Mouse (Mus musculus) hindbrain, embryonic 13.5 days (tissue): ENCODE data around the gene Kpna2. TPM values are rescaled to one million over a fixed set of nuclear protein-coding genes. Genes with fewer than 3 reads are reported as not detected.

Source experiments
- ATAC-seq: fragments of 200-750 bp; cut with Nextera tagmentation; 2 replicates; pipeline ENCODE4 v1.8.0; 2017; ENCODE audit warnings: moderate TSS enrichment; ENCODE audit not compliant: low FRiP score
- H3K27ac ChIP-seq: fragments of 300-500 bp; sonication (generic); 2 replicates; pipeline ENCODE4 v1.5.1; 2015; ENCODE audit warnings: inconsistent platforms, mild to moderate bottlenecking, moderate library complexity
- H3K27me3 ChIP-seq: fragments of 300-500 bp; sonication (generic); 2 replicates; pipeline ENCODE4 v1.6.1; 2015; ENCODE audit warnings: mild to moderate bottlenecking, inconsistent platforms
- H3K36me3 ChIP-seq: fragments of 300-500 bp; sonication (generic); 2 replicates; pipeline ENCODE4 v1.6.1; 2015; ENCODE audit warnings: mild to moderate bottlenecking, inconsistent platforms
- H3K4me1 ChIP-seq: fragments of 300-500 bp; sonication (generic); replicated peaks from 2 replicates; pipeline ENCODE4 v1.6.1; 2015; ENCODE audit warnings: inconsistent platforms
- H3K4me2 ChIP-seq: fragments of 300-500 bp; sonication (generic); 2 replicates; pipeline ENCODE4 v1.6.1; 2015; ENCODE audit warnings: inconsistent platforms, mild to moderate bottlenecking, moderate library complexity
- H3K4me3 ChIP-seq: fragments of 300-500 bp; sonication (generic); 2 replicates; pipeline ENCODE4 v1.5.1; 2015; ENCODE audit warnings: mild to moderate bottlenecking, inconsistent platforms
- H3K9ac ChIP-seq: fragments of 300-500 bp; sonication (generic); 2 replicates; pipeline ENCODE4 v1.6.1; 2015; ENCODE audit warnings: mild to moderate bottlenecking, inconsistent platforms
- H3K9me3 ChIP-seq: fragments of 300-500 bp; sonication (generic); 2 replicates; pipeline ENCODE4 v1.6.1; 2016; ENCODE audit warnings: inconsistent platforms
- WGBS: fragments of 180-500 bp; shearing (Covaris S2); methylation state at CpG from one replicate; pipeline ENCODE4 v1.1.7; 2015; 5-methylcytosine and 5-hydroxymethylcytosine counted together
- polyA plus RNA-seq: library from polyadenylated mRNA; unstranded; fragments of >200 nt; fragmentation: Nextera tagmentation; extraction: Ambion mirVana; gene quantifications from 2 replicates; pipeline ENCODE4 v1.2.1, GENCODE M21; 2015

Kpna2 gene
- polyA plus RNA-seq, 1 experiment from 2014 or later, result 189 TPM

DNA sequence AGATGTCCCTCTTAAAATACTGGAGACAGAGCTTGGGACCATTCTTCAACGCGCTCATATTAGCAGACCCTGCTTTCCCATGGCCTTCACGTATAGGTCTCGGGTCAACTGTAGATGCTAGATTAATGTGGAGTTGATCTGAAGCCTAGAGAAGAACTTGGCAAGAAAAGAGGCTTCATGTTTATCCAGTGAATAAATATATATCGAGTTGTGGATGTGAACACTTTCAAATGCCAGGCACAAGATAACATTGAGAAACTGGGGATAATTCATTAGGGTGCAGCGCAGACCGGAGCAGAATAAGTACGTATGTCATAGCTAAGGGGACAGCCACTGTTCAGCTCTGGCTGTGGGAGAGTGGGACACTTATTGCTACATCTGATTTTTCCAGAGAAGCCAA, 29.5 kb downstream of the Kpna2 start:
- H3K9ac ChIP-seq, result no peak overlapping the region
- 91% methylated on average over 8 of the region's 8 CpGs for WGBS
- ATAC-seq, result no peak

DNA sequence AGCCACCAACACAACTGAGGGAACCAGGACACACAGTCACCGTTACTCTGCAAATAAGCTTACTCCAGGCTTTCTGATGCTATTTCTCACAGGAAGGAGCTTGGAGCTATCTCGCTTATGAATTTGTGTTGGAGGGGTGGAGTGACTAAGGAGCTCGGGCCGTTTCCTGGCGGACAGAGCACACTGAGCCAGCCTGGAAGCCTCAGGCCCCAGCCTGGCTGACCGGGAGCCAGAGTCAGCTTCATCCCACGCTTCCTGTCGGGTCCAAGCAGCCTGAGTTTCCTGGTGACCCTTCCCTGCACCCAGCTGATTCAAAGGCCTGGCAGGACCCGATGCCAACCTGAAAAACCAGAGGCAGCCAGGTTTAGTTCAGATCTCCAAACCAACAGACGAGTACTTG, 31.7 kb downstream of the Kpna2 start:
- Histone ChIP-seq H3K4me1 (no peaks in the 10 kb centered on the region), H3K4me2 (no peak overlapping the region), H3K27me3 (no peaks in the 10 kb centered on the region), H3K9ac (no peak overlapping the region), H3K9me3 (no peaks in the 10 kb centered on the region), H3K4me3 (no peak overlapping the region), H3K36me3 (no peaks in the 10 kb centered on the region), H3K27ac (no peak overlapping the region)
- WGBS, result 78% methylated on average over 10 of the region's 10 CpGs
- ATAC-seq, result no peak

More for the DNA sequence above, 29.5 kb downstream of the Kpna2 start:
- no peaks in the 10 kb centered on the region for H3K36me3 ChIP-seq
- H3K9me3 ChIP-seq, result no peaks in the 10 kb centered on the region
- H3K4me3 ChIP-seq, result no peak overlapping the region
- no peak overlapping the region for H3K4me2 ChIP-seq
- H3K27me3 ChIP-seq, result no peaks in the 10 kb centered on the region
- no peak overlapping the region for H3K27ac ChIP-seq
- no peaks in the 10 kb centered on the region for H3K4me1 ChIP-seq

DNA sequence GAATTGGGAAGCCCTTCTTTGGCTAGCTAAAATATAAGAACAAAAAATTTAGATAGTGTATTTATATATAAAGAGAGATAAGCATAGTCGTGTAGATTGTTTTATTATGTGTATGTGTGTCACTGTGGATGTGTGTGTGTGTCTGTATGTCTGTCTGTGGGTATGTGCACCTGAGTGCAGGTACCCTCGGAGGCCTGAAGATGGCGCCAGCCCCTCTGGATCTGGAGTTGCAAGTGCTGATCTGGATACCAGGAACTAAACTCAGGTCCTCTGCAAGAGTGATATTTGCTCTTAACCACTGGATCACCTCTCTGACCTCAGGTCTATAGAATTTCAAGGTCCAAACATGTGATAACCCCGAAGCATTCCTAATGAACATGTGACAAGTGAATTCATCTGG, 33.5 kb downstream of the Kpna2 start:
- Histone ChIP-seq H3K4me3 (no peak overlapping the region), H3K9me3 (no peaks in the 10 kb centered on the region), H3K27me3 (no peaks in the 10 kb centered on the region), H3K27ac (no peak overlapping the region), H3K4me1 (no peaks in the 10 kb centered on the region), H3K36me3 (no peaks in the 10 kb centered on the region), H3K4me2 (no peak overlapping the region), H3K9ac (no peak overlapping the region)
- WGBS, result 89% methylated on average over 4 of the region's 4 CpGs
- ATAC-seq, result no peak

DNA sequence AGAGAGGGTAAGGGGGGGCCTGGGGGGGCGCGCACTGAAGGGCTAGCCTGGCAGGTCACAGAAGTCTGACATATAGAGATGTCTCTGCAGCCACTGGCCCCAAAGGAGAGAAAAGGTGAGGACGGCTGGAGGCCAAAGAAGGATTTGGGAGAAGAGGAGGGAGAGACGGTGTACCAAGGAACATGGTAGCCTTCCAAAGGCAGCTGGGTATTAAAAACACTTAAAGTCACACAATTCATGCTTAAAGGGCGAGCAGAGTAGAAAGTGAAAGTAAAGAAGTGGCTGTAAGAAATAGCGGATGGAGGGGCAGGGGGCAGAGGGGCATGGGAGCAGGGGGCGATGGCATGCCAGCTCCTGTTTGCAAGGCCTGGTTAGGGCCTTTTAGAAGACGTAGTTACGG, 37.0 kb downstream of the Kpna2 start:
- Histone ChIP-seq H3K36me3 (no peaks in the 10 kb centered on the region), H3K4me3 (no peak overlapping the region), H3K4me1 (no peaks in the 10 kb centered on the region), H3K9ac (no peak overlapping the region), H3K27me3 (no peaks in the 10 kb centered on the region), H3K9me3 (no peaks in the 10 kb centered on the region), H3K27ac (no peak overlapping the region), H3K4me2 (no peak overlapping the region)
- WGBS, result 88% methylated on average over 9 of the region's 9 CpGs
- no peak for ATAC-seq

DNA sequence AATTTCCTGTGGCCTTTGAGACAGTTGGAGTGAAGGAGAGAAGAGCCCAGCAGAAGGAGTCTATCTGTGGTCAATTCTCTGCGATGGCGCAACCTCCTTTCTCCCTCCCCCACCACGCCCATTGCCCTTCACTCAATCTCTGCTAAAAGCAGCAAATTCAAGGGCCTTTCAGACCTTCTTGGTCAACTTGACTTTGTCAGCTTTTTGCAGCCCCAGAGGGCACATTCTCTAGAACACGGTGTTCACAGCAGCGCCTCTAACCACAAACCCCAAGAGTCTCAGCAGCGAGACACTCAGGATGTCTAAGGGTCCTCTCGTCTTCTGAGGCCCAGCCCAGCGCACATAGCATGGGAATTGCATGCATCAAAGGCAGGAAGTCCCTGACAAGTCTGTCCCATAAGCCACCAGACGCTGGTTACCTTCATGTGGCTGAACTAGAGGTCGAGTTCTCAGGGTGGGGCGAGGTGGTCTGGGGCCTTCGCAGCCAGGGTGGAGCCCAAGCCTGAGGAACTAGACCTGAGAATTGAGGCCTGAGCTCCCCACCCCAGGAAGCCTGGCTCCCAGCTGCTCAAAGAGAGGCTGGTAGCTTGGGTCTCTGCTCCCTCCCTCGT, 37.8 kb downstream of the Kpna2 start:
- H3K27me3 ChIP-seq, result no peaks in the 10 kb centered on the region
- WGBS, result 80% methylated on average over 13 of the region's 13 CpGs
- H3K9ac ChIP-seq, result no peak overlapping the region
- no peak overlapping the region for H3K4me2 ChIP-seq
- no peak overlapping the region for H3K4me3 ChIP-seq
- no peaks in the 10 kb centered on the region for H3K9me3 ChIP-seq
- H3K27ac ChIP-seq, result no peak overlapping the region
- no peaks in the 10 kb centered on the region for H3K4me1 ChIP-seq
- H3K36me3 ChIP-seq, result no peaks in the 10 kb centered on the region
- no peak for ATAC-seq

DNA sequence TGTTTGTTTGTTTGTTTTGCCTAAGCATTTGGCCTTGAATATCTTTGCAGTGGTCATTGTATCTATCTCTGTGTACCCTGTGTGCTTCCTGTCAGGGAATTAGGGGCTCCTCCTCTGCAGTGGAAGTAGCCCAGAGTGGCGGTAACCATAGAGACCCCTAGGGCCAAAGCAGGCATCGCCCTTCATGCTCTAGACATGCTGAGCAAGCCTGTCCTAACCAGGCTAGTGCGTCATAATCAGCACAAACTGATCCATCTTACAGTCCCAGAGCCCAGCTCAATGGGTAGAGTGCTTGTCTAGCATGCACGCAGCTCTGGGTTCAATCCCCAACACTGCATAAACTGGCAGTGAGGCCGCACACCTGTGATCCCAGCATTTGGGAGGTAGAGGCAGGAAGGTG, 40.2 kb downstream of the Kpna2 start:
- H3K9me3 ChIP-seq, result no peaks in the 10 kb centered on the region
- no peak for ATAC-seq
- no peak overlapping the region for H3K9ac ChIP-seq
- H3K36me3 ChIP-seq, result no peaks in the 10 kb centered on the region
- WGBS, result 87% methylated on average over 5 of the region's 5 CpGs
- H3K27me3 ChIP-seq, result no peaks in the 10 kb centered on the region
- no peak overlapping the region for H3K4me2 ChIP-seq
- no peak overlapping the region for H3K4me3 ChIP-seq
- no peak overlapping the region for H3K27ac ChIP-seq
- H3K4me1 ChIP-seq, result no peaks in the 10 kb centered on the region

DNA sequence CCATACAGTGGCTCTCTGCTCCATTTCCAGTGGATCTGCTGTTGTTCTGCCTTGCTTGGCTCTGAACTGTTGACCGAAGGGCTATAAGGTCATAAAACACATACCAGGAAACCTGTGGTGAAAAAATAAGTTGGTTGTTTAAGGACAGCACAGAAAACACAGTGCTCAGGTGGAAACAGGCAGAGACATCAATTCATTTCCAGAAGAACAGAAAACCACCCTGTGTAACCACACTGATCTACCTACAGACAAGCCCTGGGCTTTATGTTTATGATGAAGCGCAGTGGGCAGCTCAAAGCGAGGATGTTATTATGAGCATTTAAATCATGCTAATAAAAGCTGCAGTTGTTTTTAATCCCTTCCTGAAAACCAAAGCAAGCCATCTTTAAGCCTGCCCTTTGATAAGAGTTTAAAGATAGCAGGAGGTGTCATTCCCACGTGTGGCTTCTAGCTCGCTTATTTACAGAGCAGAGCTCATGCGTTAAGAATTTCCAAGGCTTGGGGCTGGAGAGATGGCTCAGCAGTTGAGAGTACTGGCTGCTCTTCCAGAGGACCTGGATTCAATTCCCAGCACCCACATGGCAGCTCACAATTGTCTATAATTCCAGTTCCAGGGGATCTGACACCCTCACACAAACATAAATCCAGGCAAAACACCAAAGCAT, 40.8 kb downstream of the Kpna2 start:
- Histone ChIP-seq H3K27me3 (no peaks in the 10 kb centered on the region), H3K27ac (no peak overlapping the region), H3K36me3 (no peaks in the 10 kb centered on the region), H3K4me3 (no peak overlapping the region), H3K9ac (no peak overlapping the region), H3K4me1 (no peaks in the 10 kb centered on the region), H3K4me2 (no peak overlapping the region), H3K9me3 (no peaks in the 10 kb centered on the region)
- no peak for ATAC-seq
- WGBS, result 87% methylated on average over 6 of the region's 6 CpGs

DNA sequence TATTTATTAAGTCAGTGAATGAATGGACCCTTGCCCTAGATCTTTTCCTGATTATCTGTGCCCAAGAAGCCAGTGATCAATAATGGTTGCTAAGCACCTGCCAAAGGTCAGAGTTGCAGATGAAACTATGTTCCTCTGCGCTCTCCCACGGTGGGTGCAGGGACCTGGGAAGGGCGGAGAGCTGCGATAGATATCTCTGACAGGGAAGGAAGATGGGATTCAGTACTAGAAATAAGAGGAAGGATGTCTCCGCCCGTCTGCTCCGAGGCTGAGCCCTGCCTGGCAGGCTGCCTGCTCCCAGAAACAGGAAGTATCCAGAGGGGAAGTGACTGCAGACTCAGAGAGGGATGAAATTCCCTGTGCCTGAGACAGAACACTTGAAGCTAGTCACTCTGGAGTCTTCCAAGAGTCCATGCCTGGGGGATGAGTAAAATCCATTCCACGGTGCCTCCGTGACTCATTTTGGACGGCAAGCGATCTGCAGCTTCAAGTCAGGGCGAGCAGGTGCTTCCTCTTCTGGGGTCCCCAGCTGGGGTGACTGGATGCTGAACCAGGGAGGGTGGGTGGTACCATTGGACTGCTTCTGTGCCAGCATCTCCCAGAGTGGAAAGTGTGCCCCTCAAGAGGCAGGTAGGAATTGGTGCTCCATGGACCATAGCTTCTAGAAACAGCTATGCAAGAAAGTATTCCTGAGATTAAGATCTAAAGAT, 41.9 kb downstream of the Kpna2 start:
- Histone ChIP-seq H3K36me3 (no peaks in the 10 kb centered on the region), H3K4me3 (no peak overlapping the region), H3K9me3 (no peaks in the 10 kb centered on the region), H3K4me1 (no peaks in the 10 kb centered on the region), H3K4me2 (no peak overlapping the region), H3K27me3 (no peaks in the 10 kb centered on the region), H3K27ac (no peak overlapping the region; the same call in 1 of the 2 replicates), H3K9ac (peak overlapping the region; percentile 3; the same call in 1 of the 2 replicates)
- no peak for ATAC-seq
- WGBS, result 81% methylated on average over 12 of the region's 12 CpGs

DNA sequence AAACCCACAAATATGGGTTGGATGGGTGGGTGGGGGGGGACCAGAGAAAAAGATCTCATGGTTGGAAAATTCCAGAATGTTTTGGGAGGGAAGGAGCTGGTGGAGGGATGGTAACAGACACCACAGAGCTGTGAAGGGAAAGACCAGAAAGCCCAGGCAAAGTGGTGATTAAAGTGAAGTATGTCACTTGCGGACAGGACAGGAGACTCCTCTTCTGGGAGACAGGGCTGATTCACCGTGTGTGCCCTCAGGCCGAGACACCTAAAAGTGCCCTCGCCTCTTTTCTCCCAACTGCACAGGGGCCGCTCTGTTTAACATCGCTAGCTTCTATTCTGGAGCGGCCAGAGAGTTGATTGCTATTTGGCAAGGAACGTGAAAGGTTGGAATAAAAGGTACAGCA, 44.8 kb downstream of the Kpna2 start:
- H3K9me3 ChIP-seq, result no peaks in the 10 kb centered on the region
- H3K36me3 ChIP-seq, result no peaks in the 10 kb centered on the region
- WGBS, result 79% methylated on average over 8 of the region's 8 CpGs
- ATAC-seq, result no peak
- no peak overlapping the region for H3K4me2 ChIP-seq
- H3K4me1 ChIP-seq, result no peaks in the 10 kb centered on the region
- no peak overlapping the region for H3K4me3 ChIP-seq
- H3K9ac ChIP-seq, result no peak overlapping the region
- no peak overlapping the region for H3K27ac ChIP-seq
- no peaks in the 10 kb centered on the region for H3K27me3 ChIP-seq

DNA sequence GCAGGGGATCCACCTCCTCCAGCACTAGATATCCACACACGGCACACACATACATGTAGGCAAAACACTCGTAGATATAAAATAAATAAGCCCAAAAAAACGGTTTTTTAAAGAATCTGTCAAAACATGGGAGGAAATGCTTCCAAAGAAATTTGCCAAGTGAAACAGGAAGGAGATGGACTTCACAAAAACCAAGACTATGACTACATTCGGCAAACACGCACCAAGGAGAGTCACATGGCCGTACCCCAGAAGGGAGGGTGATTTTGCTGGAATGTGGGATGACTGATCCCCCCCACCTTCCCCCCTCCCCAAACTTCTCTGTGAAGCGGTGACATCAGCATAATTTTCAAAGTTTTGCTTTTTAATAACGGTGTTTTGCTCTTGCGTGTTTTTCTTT, 45.2 kb downstream of the Kpna2 start:
- no peak for ATAC-seq
- H3K4me3 ChIP-seq, result no peak overlapping the region
- H3K27me3 ChIP-seq, result no peaks in the 10 kb centered on the region
- H3K4me2 ChIP-seq, result no peak overlapping the region
- WGBS, result 84% methylated on average over 9 of the region's 9 CpGs
- no peak overlapping the region for H3K9ac ChIP-seq
- no peaks in the 10 kb centered on the region for H3K9me3 ChIP-seq
- H3K4me1 ChIP-seq, result no peaks in the 10 kb centered on the region
- H3K36me3 ChIP-seq, result no peaks in the 10 kb centered on the region
- H3K27ac ChIP-seq, result no peak overlapping the region
